Mouse (Mus musculus) monocyte, adult 5-6 weeks (primary cell): ENCODE measurements around the gene Cd109. TPM values are rescaled to one million over a fixed set of nuclear protein-coding genes. Genes with fewer than 3 reads are reported as not detected.

ENCODE experiments used
- ATAC-seq: fragments of 153-309, 156-312 bp; replicated peaks from 2 replicates; pipeline ENCODE4 v1.8.0; 2017; ENCODE audit warnings: mild to moderate bottlenecking; ENCODE audit not compliant: low TSS enrichment, insufficient number of reproducible peaks, severe bottlenecking, poor library complexity, low FRiP score
- total RNA-seq: library from RNA; stranded (forward); fragments of 200-1000, 200-491, 200-594 nt; gene quantifications from 3 replicates; pipeline ENCODE4 v1.2.3, GENCODE M21; 2017

Gene Cd109
- total RNA-seq, 1 experiment from 2014 or later, result not detected

- ATAC-seq, result no peak
These were observed 16.5 kb downstream of the Cd109 start for GRCm38 (mm10) chr9:78631755-78632434.

- ATAC-seq, result no peak
These were observed 18.6 kb downstream of the Cd109 start for GRCm38 (mm10) chr9:78633976-78634375.

GRCm38 (mm10) chr9:78641386-78641785 is 26.0 kb downstream of the Cd109 start:
- no peak for ATAC-seq

GRCm38 (mm10) chr9:78646008-78646777 is 30.8 kb downstream of the Cd109 start:
- no peak for ATAC-seq

- ATAC-seq, result no peak
These were observed 33.3 kb downstream of the Cd109 start for GRCm38 (mm10) chr9:78648641-78649040.

GRCm38 (mm10) chr9:78649398-78649797 is 34.1 kb downstream of the Cd109 start:
- ATAC-seq, result no peak

- no peak for ATAC-seq
These were observed 42.2 kb downstream of the Cd109 start for GRCm38 (mm10) chr9:78657564-78657963.

- no peak for ATAC-seq
These were observed 56.2 kb downstream of the Cd109 start for GRCm38 (mm10) chr9:78671446-78671985.

GRCm38 (mm10) chr9:78700691-78701090 is 85.3 kb downstream of the Cd109 start:
- no peak for ATAC-seq

GRCm38 (mm10) chr9:78702509-78703239 is 87.3 kb downstream of the Cd109 start:
- ATAC-seq, result no peak

- ATAC-seq, result no peak
These were observed 105.8 kb downstream of the Cd109 start for GRCm38 (mm10) chr9:78720888-78721798.

- no peak for ATAC-seq
These were observed 116.6 kb downstream of the Cd109 start for GRCm38 (mm10) chr9:78731931-78732330.

GRCm38 (mm10) chr9:78735519-78735918 is 120.2 kb downstream of the Cd109 start:
- ATAC-seq, result no peak

GRCm38 (mm10) chr9:78742012-78742411 is 126.7 kb downstream of the Cd109 start:
- ATAC-seq, result no peak

GRCm38 (mm10) chr9:78750246-78750645 is 134.9 kb downstream of the Cd109 start:
- no peak for ATAC-seq
